Mouse (Mus musculus) cerebellum, adult 9-11 months (tissue): ENCODE data around the gene Olfr1306.

Experiments used
- DNase-seq: peaks from one replicate; pipeline ENCODE4 v3.0.0; 2022

The Olfr1306 gene

DNA sequence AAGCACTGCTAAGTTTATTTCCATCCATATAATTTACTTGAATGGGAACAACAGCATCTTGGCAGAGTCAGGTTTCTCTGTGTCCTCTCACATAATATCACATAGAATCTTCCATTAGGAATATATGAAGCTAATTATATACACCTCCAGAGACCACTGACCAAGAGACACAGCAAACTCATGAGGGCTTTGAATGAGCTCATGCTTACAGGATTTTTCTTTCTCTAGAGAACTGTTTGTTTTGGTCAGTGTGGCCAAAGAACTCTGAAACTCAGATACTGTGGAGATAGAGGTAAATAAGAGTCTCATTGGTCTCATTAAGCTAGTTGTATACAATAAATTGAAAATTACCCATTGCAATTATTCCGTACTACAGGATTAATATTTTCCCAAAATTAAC, at the start of gene Olfr1306:
Gene Olfr1306 (minus strand): TSS at position 101 of the 400 bp plus-strand sequence.
- no peak for DNase-seq

GRCm38 (mm10) chr2:111964844-111965243, 48.8 kb upstream of the Olfr1306 start, which contains the start of gene Olfr1308:
Gene Olfr1308, minus strand, starts transcription at chr2:111964944.
- DNase-seq = no peak

DNA sequence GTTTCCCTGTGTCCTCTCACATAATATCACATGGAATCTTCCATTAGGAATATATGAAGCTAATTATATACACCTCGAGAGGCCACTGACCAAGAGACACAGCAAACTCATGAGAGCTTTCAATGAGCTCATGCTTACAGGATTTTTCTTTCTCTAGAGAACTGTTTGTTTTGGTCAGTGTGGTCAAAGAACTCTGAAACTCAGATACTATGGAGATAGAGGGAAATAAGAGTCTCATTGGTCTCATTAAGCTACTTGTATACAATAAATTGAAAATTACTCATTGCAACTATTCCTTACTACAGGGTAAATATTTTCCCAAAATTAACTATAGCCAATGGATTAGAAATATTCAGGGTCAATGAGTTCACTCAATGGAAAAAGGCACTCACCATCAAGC, 33.3 kb upstream of the Olfr1306 start, which contains the start of gene Olfr1307:
Gene Olfr1307 (minus strand): TSS at position 101 of the 400 bp plus-strand sequence.
- DNase-seq = no peak

GRCm38 (mm10) chr2:111877049-111877448, 39.0 kb downstream of the Olfr1306 start, which contains the start of gene Olfr1305:
Gene Olfr1305, minus strand, starts transcription at chr2:111877149.
- DNase-seq = no peak
